Mouse (Mus musculus) left cerebral cortex, adult 18-20 months (tissue): ENCODE measurements around the gene Fam163a. TPM values are rescaled to one million over a fixed set of nuclear protein-coding genes. Genes with fewer than 3 reads are reported as not detected.

ENCODE experiments used
- DNase-seq, 2 experiments: peaks; one replicate each; pipeline ENCODE4 v3.0.0; 2021 to 2022; ENCODE audit warnings: low spot score in 2 of 2, mixed read lengths in 1 of 2
- total RNA-seq, 2 experiments: library from RNA; stranded (reverse); gene quantifications; 2 replicates each; pipeline ENCODE4 v1.2.3; 2021

Fam163a gene
- total RNA-seq, 2 experiments from 2014 or later = 5.7 to 7.7 TPM

- DNase-seq = peak; percentile 57 to 82
Measured at GRCm38 (mm10) chr1:156035269-156035929, 169.4 kb downstream of the Fam163a start, which contains the start of gene Tor1aip2. TSS of gene Tor1aip2 (plus strand) at chr1:156035403.

DNA sequence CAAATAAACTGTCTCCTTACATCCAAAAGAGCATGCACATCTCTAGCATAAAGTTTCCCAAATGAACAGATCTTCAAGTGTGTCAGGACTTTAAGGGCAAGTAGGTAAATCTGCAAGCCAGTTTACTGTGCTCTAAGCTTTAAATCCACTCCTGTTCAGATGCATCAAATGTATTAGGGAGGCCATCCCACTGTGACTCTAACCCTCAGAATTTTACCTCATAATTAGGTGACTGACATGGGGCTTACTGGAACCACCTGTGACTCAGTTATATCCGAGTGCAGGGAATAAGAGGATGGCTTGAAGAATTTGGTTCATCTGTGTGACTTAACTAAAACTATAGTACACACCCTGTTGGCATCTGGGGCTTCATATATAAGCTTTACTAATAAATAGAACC lies 170.2 kb downstream of the Fam163a start:
- DNase-seq = no peak

- no peak for DNase-seq
Measured at GRCm38 (mm10) chr1:156033921-156034320, 170.9 kb downstream of the Fam163a start.

DNA sequence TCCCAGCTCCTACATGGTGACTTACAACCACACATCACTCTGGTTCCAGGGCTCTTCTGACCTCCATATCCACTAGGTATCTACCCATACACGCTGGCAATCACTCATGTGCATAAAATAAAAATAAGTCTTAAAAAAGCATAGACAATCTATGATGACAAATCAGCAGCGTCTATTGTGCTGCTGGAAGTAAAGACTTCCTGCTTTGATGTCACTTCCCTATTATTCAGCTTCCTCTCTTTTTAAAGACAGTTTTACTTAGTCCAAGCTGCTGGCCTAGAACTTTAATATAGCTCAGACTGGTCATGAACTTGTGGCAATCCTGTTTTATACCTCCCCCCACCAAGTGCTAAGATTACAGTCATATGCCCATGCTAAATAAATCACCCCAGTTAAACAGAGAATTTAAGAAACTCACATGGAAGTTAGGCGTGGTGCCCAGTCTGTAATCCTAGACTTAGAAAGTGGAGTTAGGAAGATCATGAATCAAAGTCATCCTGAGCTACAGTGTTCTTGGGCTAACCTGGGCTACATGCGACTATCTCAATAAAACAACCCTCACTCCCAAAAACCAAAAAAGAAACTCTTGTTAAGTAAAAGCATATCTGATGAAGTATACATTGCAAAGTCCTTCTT lies 176.4 kb downstream of the Fam163a start:
- no peak for DNase-seq

DNA sequence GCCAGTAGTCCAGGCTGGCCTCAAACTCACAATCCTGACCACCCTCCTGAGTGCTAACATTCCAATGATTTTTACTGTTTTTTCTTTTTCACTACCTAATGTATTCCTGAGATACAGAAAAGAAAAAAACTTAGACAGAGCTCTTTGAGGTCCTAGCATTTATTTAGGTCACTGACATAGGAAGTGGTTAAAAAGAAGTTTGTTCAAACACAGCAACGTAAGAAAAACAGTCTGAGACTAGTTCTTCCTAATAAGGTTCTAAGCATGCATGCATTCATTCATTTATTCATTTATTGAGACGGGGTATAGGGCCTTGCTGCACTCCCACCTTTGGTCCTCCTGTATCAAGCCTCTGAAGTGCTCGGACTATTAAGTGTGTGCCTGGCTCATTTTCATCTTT lies 177.0 kb downstream of the Fam163a start:
- no peak for DNase-seq

Other genes with a start within 250 kb of the Fam163a start
- 10 to 100 TPM; 47.9 to 53.9 TPM for gene Cep350, start 231.8 kb downstream of the Fam163a start, total RNA-seq
- 10 to 100 TPM; 44.4 to 44.6 TPM for gene Tor1aip2, start 169.6 kb downstream of the Fam163a start, total RNA-seq
- gene Tor1aip1, start 168.5 kb downstream of the Fam163a start, total RNA-seq = 10 to 100 TPM; 25.2 to 32.5 TPM
- gene Tdrd5, start 98.6 kb upstream of the Fam163a start, total RNA-seq = 1 to 10 TPM; 2.2 to 3.3 TPM
- gene Nphs2, start 105.7 kb upstream of the Fam163a start, total RNA-seq = under 1 TPM; 0.68 to 1.00 TPM
- gene Gm2000, start 161.0 kb upstream of the Fam163a start, total RNA-seq = 100 to 1,000 TPM; 343 to 373 TPM
- under 1 TPM; 0.35 to 0.53 TPM for gene Axdnd1, start 216.1 kb upstream of the Fam163a start, total RNA-seq